Mouse (Mus musculus) c-Kit-positive CD71-positive TER-119-negative erythroid progenitor cells, embryonic 14.5 days (primary cell): ENCODE measurements around the gene Fam117a.

Source experiments
- DNase-seq: peaks from one replicate; pipeline ENCODE4 v3.0.0-alpha.2; 2013; ENCODE audit warnings: low read depth

Fam117a gene

DNA sequence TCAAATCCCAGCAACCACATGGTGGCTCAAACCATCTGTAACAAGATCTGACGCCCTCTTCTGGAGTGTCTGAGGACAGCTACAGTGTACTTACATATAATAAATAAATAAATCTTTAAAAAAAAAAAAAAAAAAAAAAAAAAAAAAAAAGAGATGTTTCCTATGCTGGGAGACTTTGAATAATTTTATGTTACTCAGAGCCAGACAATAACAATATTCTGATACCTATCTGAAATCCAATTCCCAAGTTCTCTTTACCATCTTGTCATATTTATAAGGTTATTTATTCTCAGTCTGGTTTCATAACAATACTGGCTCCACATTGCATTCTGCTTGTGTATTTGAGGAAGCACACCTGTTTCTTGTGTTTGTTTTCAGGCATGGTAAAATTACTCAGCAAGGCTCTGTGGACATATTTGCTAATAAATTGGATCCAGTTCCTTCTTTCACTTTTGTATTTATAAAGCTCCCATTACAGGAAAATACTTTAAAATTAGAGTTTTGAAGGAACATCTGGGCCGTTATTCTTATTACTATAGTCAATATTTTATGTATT, 84.1 kb downstream of the Fam117a start:
- no peak for DNase-seq

GRCm38 (mm10) chr11:95423505-95423904, 86.7 kb downstream of the Fam117a start:
- DNase-seq = no peak

DNA sequence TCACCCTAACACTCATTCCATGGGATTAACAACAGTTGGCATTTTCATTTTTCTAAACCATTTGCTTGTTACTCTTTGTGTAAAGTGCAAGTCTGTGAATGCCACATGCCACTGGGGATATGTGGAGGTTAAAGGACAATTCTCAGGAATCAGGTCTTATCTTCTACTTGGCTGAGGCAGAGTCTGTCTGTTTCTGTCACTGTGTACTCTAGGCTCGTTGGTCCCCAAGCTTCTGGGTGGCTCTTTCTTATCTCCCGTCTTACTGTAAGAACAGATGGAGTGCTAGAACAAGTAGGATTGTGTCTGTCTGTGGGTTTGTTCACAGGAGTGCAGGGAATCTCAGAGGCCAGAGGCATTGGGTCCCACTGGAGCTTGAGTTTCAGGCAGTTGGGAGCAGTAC, 94.5 kb downstream of the Fam117a start:
- no peak for DNase-seq
